9 mouse cellular contexts compared by ENCODE assay signal in genomic region chr8:95700282-95700681, GRCm38 (mm10). TPM values are rescaled to one million over a fixed set of nuclear protein-coding genes. Genes with fewer than 3 reads are reported as not detected.
DNase-seq lines count a peak whose midpoint lies in the region; ATAC-seq lines count a peak whose summit lies in the region.
"Had no signal": no experiment of that assay in that cellular context is flagged by ENCODE, and none has a peak within 500 bp of the region (broad histone marks: within the 10 kb centered on the region; RNA-seq: fewer than 3 reads in every experiment).

No protein-coding gene starts in this region.

- peak; percentile 31 for DNase-seq in cerebellum, adult 9-11 months
- DNase-seq in cerebellum, adult 8-10 months = no peak
- peak; percentile 31 for DNase-seq in embryo, embryonic 11 days
- peak; percentile 83 to 85 for DNase-seq in layer of hippocampus, adult 8-10 months (ENCODE audit: low spot score in 2 of 2)
- DNase-seq in adrenal gland, adult 18-20 months (ENCODE audit: low spot score in 2 of 2) = no peak
- DNase-seq in spleen, postnatal 10 days (ENCODE audit: low spot score in 2 of 2) = no peak
- no peak for DNase-seq in lung, adult 18-20 months

- ATAC-seq in neural tube, embryonic 15.5 days (ENCODE audit: low FRiP score) = no peak

- H3K36me3 ChIP-seq in neural tube, embryonic 15.5 days = no peaks in the 10 kb centered on the region
- H3K36me3 ChIP-seq: midbrain, embryonic 12.5 days had no signal

- H3K4me3 ChIP-seq in neural tube, embryonic 15.5 days (replicated peaks) = no peak overlapping the region
- H3K4me3 ChIP-seq: midbrain, embryonic 12.5 days had no signal

- H3K4me2 ChIP-seq in neural tube, embryonic 15.5 days = peak overlapping the region; percentile 24; the same call in 1 of the 2 replicates
- H3K4me2 ChIP-seq: midbrain, embryonic 12.5 days had no signal

- peaks cover 62% of the 10 kb centered on the region for H3K4me1 ChIP-seq in neural tube, embryonic 15.5 days

- 0 out of 2 replicates have a peak, but pooled peaks cover 7% of the 10 kb centered on the region for H3K27me3 ChIP-seq in neural tube, embryonic 15.5 days (replicated peaks)

- no peaks in the 10 kb centered on the region for H3K9me3 ChIP-seq in neural tube, embryonic 15.5 days (replicated peaks)
- H3K9me3 ChIP-seq: midbrain, embryonic 12.5 days had no signal

- peak overlapping the region; percentile 61 for H3K27ac ChIP-seq in neural tube, embryonic 15.5 days (replicated peaks)
- H3K27ac ChIP-seq: midbrain, embryonic 12.5 days had no signal

- no peak overlapping the region for H3K9ac ChIP-seq in neural tube, embryonic 15.5 days (replicated peaks)
- H3K9ac ChIP-seq: midbrain, embryonic 12.5 days had no signal

- WGBS in neural tube, embryonic 15.5 days = 26% methylated on average over 9 of the region's 9 CpGs

RNA-seq across cellular contexts. Expression of gene Setd6, which starts 15.4 kb away (rescaled TPM):
- 10 to 100 TPM; 18.7 to 27.8 (median 23.9) TPM for total RNA-seq in layer of hippocampus, adult 8-10 months (2022)
- 32.9 and 34.8 TPM in 2 replicates for polyA plus RNA-seq in neural tube, embryonic 15.5 days (2015; fragmentation: Nextera tagmentation; extraction: Ambion mirVana)
- 10 to 100 TPM; 29.0 to 38.2 TPM for total RNA-seq in adrenal gland, adult 18-20 months (2021)

RNA-seq across cellular contexts. Expression of gene Ndrg4, which starts 23.5 kb away (rescaled TPM):
- 1,000 to 10,000 TPM; 1,272 to 1,518 (median 1,383) TPM for total RNA-seq in layer of hippocampus, adult 8-10 months (2022)
- 495 and 557 TPM in 2 replicates for polyA plus RNA-seq in neural tube, embryonic 15.5 days (2015; fragmentation: Nextera tagmentation; extraction: Ambion mirVana)
- total RNA-seq in adrenal gland, adult 18-20 months (2021) = 10 to 100 TPM; 28.2 to 28.7 TPM

Comparison
In these comparisons a context has a peak if more than half of its experiments do, and no peak if none do; other contexts are left out.
1. DNase-seq: peak in cerebellum, adult 9-11 months (single experiment), embryo, embryonic 11 days (single experiment) and layer of hippocampus, adult 8-10 months (2 of 2); none in cerebellum, adult 8-10 months (single experiment), adrenal gland, adult 18-20 months (0 of 2), spleen, postnatal 10 days (0 of 2) and lung, adult 18-20 months (0 of 2).
2. RNA of gene Ndrg4, which starts 23.5 kb away (total RNA-seq): 1,272 to 1,518 TPM in layer of hippocampus, adult 8-10 months; 28.2 to 28.7 TPM in adrenal gland, adult 18-20 months; every median in the first group is over 10 times any median in the second.